Mouse (Mus musculus) gastrocnemius, postnatal 36 days (tissue): ENCODE measurements at regions not wholly inside any gene's neighbourhood (a gene's known extent, or its start where the extent isn't known, plus 50 kb on each side); places are given as distances from the start of the nearest gene placed in this dataset.
A peak's percentile ranks its signal among the peaks of the same experiment; 100 is the strongest.

ENCODE experiments used
- DNase-seq, 2 experiments: peaks; one replicate each; pipeline ENCODE4 v3.0.0; 2022
- intact Hi-C: fragments of 180-260 bp; cut with DNase I; formaldehyde crosslinking; loops from one replicate; pipeline ENCODE4 v1.15.1; 2025

GRCm38 (mm10) chr8:75353786-75354185, 52.6 kb downstream of the Gm10358 start:
- no peak for DNase-seq

GRCm38 (mm10) chr8:75350141-75350540, 56.2 kb downstream of the Gm10358 start:
- DNase-seq, result no peak
- intact Hi-C loops, result no loop called here

More at GRCm38 (mm10) chr8:75353786-75354185, 52.6 kb downstream of the Gm10358 start:
- intact Hi-C loops, result no loop called here

- intact Hi-C loops, result no loop called here
- DNase-seq, result peak in 1 of 2 experiments; percentile 3
Measured at GRCm38 (mm10) chr8:75348047-75348446, 58.3 kb downstream of the Gm10358 start.

- intact Hi-C loops, result no loop called here
- no peak for DNase-seq
Measured at GRCm38 (mm10) chr8:75320614-75321013, 85.8 kb downstream of the Gm10358 start.

GRCm38 (mm10) chr8:75318526-75318925, 87.9 kb downstream of the Gm10358 start:
- DNase-seq, result no peak
- intact Hi-C loops, result no loop called here

GRCm38 (mm10) chr8:75315886-75316285, 90.5 kb downstream of the Gm10358 start:
- peak in 1 of 2 experiments; percentile 26 for DNase-seq
- intact Hi-C loops, result no loop called here

- no peak for DNase-seq
- intact Hi-C loops, result no loop called here
Measured at GRCm38 (mm10) chr8:75309463-75309862, 95.7 kb downstream of the Rasd2 start.

- DNase-seq, result no peak
- intact Hi-C loops, result no loop called here
Measured at GRCm38 (mm10) chr8:75291921-75292320, 78.2 kb downstream of the Rasd2 start.

GRCm38 (mm10) chr8:75289933-75290332, 76.2 kb downstream of the Rasd2 start:
- no peak for DNase-seq

More at GRCm38 (mm10) chr8:75289933-75290332, 76.2 kb downstream of the Rasd2 start:
- intact Hi-C loops, result no loop called here
